Mouse (Mus musculus): Measurements from ENCODE around the gene Cbarp. TPM values are rescaled to one million over a fixed set of nuclear protein-coding genes. Genes with fewer than 3 reads are reported as not detected.

Cbarp gene
- total and polyA plus RNA-seq, 3 experiments = 0.19 to 2.4 (median 2.3) TPM

GRCm38 (mm10) chr10:80162716-80163299 lies 22.2 kb upstream of the Cbarp start:
- no peak overlapping the region for H3K27ac ChIP-seq (ENCODE audit: insufficient read depth, low read depth)
- dilution Hi-C loops (cut with MboI; ENCODE audit: extremely low pct_ligation_motif_present, extremely low pct_unique_long_range_greater_than_20kb, low sequenced_read_pairs) = no loop called here

GRCm38 (mm10) chr10:80162243-80162608 lies 21.6 kb upstream of the Cbarp start:
- no peak for TF ChIP-seq JUND (conservative IDR thresholded peaks at IDR 0.05; ENCODE audit: low read depth, low read length)
- no peak for TF ChIP-seq ZC3H11A (IDR thresholded peaks at IDR 0.05; ENCODE audit: low read depth, low read length)
- no peak for TF ChIP-seq ZMIZ1 (IDR thresholded peaks at IDR 0.05; ENCODE audit: low read depth, low read length)
- no peak for TF ChIP-seq POLR2AphosphoS2 (IDR thresholded peaks at IDR 0.05; ENCODE audit: low read depth, low read length)
- no peak for TF ChIP-seq RAD21 (IDR thresholded peaks at IDR 0.05; ENCODE audit: low read depth, low read length)
- TF ChIP-seq USF2 (conservative IDR thresholded peaks at IDR 0.05; ENCODE audit: low read depth, low read length) = no peak
- no peak for TF ChIP-seq CHD2 (IDR thresholded peaks at IDR 0.05; ENCODE audit: low read length)
- no peak for TF ChIP-seq IRF4 (IDR thresholded peaks at IDR 0.05; ENCODE audit: low read depth, low read length)
- TF ChIP-seq CHD1 (IDR thresholded peaks at IDR 0.05; ENCODE audit: low read depth, low read length) = no peak
- no peak for TF ChIP-seq NRF1 (IDR thresholded peaks at IDR 0.05; ENCODE audit: low read depth, low read length)
- TF ChIP-seq MEF2A (IDR thresholded peaks at IDR 0.05; ENCODE audit: borderline replicate concordance, low read depth, low read length) = no peak
- TF ChIP-seq HCFC1 (IDR thresholded peaks at IDR 0.05; ENCODE audit: low read depth, low read length) = no peak
- TF ChIP-seq ETS1 (conservative IDR thresholded peaks at IDR 0.05; ENCODE audit: low read depth, low read length) = no peak
- no peak for TF ChIP-seq JUN (IDR thresholded peaks at IDR 0.05; ENCODE audit: insufficient read depth, low read depth, low read length)
- no peak for TF ChIP-seq MXI1 (IDR thresholded peaks at IDR 0.05; ENCODE audit: low read depth, low read length)
- TF ChIP-seq MAZ (IDR thresholded peaks at IDR 0.05; ENCODE audit: low read depth, low read length) = no peak
- TF ChIP-seq KAT2A (IDR thresholded peaks at IDR 0.05; ENCODE audit: insufficient replicate concordance, low read length) = no peak
- DNase-seq (ENCODE audit: extremely low read depth) = no peak
- Histone ChIP-seq H3K27me3 (replicated peaks) (no peaks in the 10 kb centered on the region), H3K9me3 (replicated peaks; ENCODE audit: low read length) (no peaks in the 10 kb centered on the region), H3K79me2 (replicated peaks; ENCODE audit: control insufficient read depth, extremely low read depth, insufficient read depth, poor library complexity, severe bottlenecking) (no peaks in the 10 kb centered on the region), H3K9ac (ENCODE audit: insufficient read depth, low read depth) (no peak overlapping the region), H3K4me1 (ENCODE audit: control insufficient read depth in 1 of 2, insufficient read depth in 2 of 2) (peaks cover 35 to 85% of the 10 kb centered on the region in 2 experiments), H3K4me2 (ENCODE audit: insufficient read depth, low read depth, poor library complexity, severe bottlenecking) (no peak overlapping the region), H3K36me3 (replicated peaks in 1 of 2; ENCODE audit: control insufficient read depth in 1 of 2, insufficient read depth in 1 of 2, low read length in 1 of 2) (peaks cover 0 to 5% of the 10 kb centered on the region in 2 experiments), H3K27ac (ENCODE audit: insufficient read depth, low read depth) (no peak overlapping the region), H3K4me3 (replicated peaks in 1 of 3; ENCODE audit: low read depth in 2 of 3, low read length in 2 of 3, poor library complexity in 1 of 3) (no peak overlapping the region)
- dilution Hi-C loops (cut with MboI; ENCODE audit: extremely low pct_ligation_motif_present, extremely low pct_unique_long_range_greater_than_20kb, low sequenced_read_pairs) = no loop called here
- in situ Hi-C loops (cut with MboI; ENCODE audit: low pct_ligation_motif_present, low pct_unique_long_range_greater_than_20kb, low sequenced_read_pairs) = no loop called here

More at GRCm38 (mm10) chr10:80162716-80163299, 22.2 kb upstream of the Cbarp start:
- H3K4me3 ChIP-seq (replicated peaks in 1 of 3; ENCODE audit: low read depth in 2 of 3, low read length in 2 of 3, poor library complexity in 1 of 3) = no peak overlapping the region
- no peak for TF ChIP-seq TBP (conservative IDR thresholded peaks at IDR 0.05; ENCODE audit: low read depth, low read length)
- TF ChIP-seq GABPA (IDR thresholded peaks at IDR 0.05; ENCODE audit: insufficient replicate concordance, low read depth, low read length) = no peak
- TF ChIP-seq ZMIZ1 (IDR thresholded peaks at IDR 0.05; ENCODE audit: low read depth, low read length) = no peak
- TF ChIP-seq JUN (IDR thresholded peaks at IDR 0.05; ENCODE audit: insufficient read depth, low read depth, low read length) = no peak
- no peak for TF ChIP-seq MAFK (IDR thresholded peaks at IDR 0.05; ENCODE audit: insufficient replicate concordance, low read length)
- no peak for TF ChIP-seq NRF1 (IDR thresholded peaks at IDR 0.05; ENCODE audit: low read depth, low read length)
- no peak for TF ChIP-seq ELF1 (IDR thresholded peaks at IDR 0.05; ENCODE audit: low read depth, low read length)
- TF ChIP-seq POLR2A (IDR thresholded peaks at IDR 0.05; ENCODE audit: low read depth, low read length) = no peak
- no peak for TF ChIP-seq USF2 (conservative IDR thresholded peaks at IDR 0.05; ENCODE audit: low read depth, low read length)
- TF ChIP-seq MAX (IDR thresholded peaks at IDR 0.05; ENCODE audit: low read length) = no peak
- no peak for TF ChIP-seq POLR2AphosphoS2 (IDR thresholded peaks at IDR 0.05; ENCODE audit: low read depth, low read length)
- no peak for TF ChIP-seq RCOR1 (conservative IDR thresholded peaks at IDR 0.05; ENCODE audit: low read depth, low read length)
- no peak for TF ChIP-seq E2F4 (IDR thresholded peaks at IDR 0.05; ENCODE audit: insufficient replicate concordance, low read depth, low read length)
- TF ChIP-seq CHD2 (IDR thresholded peaks at IDR 0.05; ENCODE audit: low read length) = no peak
- TF ChIP-seq HCFC1 (IDR thresholded peaks at IDR 0.05; ENCODE audit: low read depth, low read length) = no peak
- TF ChIP-seq ZKSCAN1 (IDR thresholded peaks at IDR 0.05; ENCODE audit: borderline replicate concordance, low read depth, low read length) = no peak
- no peak for TF ChIP-seq SIN3A (IDR thresholded peaks at IDR 0.05; ENCODE audit: low read length)
- no peak for TF ChIP-seq ZNF384 (IDR thresholded peaks at IDR 0.05; ENCODE audit: low read depth, low read length)
- in situ Hi-C loops (cut with MboI; ENCODE audit: low pct_ligation_motif_present, low pct_unique_long_range_greater_than_20kb, low sequenced_read_pairs) = no loop called here
- H3K9me3 ChIP-seq (replicated peaks; ENCODE audit: low read length) = no peaks in the 10 kb centered on the region
- no peak overlapping the region for H3K9ac ChIP-seq (ENCODE audit: insufficient read depth, low read depth)
- H3K36me3 ChIP-seq (replicated peaks in 1 of 2; ENCODE audit: control insufficient read depth in 1 of 2, insufficient read depth in 1 of 2, low read length in 1 of 2) = no peaks in the 10 kb centered on the region
- H3K4me1 ChIP-seq (ENCODE audit: control insufficient read depth in 1 of 2, insufficient read depth in 2 of 2) = peaks cover 35 to 80% of the 10 kb centered on the region in 2 experiments
- no peaks in the 10 kb centered on the region for H3K79me2 ChIP-seq (replicated peaks; ENCODE audit: control insufficient read depth, extremely low read depth, insufficient read depth, poor library complexity, severe bottlenecking)
- no peak for DNase-seq (ENCODE audit: extremely low read depth)
- no peaks in the 10 kb centered on the region for H3K27me3 ChIP-seq (replicated peaks)
- H3K4me2 ChIP-seq (ENCODE audit: insufficient read depth, low read depth, poor library complexity, severe bottlenecking) = no peak overlapping the region
